Mouse (Mus musculus) megakaryocyte, adult 5-6 weeks (primary cell): Measurements from ENCODE around the gene Wipf1. TPM values are rescaled to one million over a fixed set of nuclear protein-coding genes. Genes with fewer than 3 reads are reported as not detected.

ENCODE experiments used
- ATAC-seq: 2 replicates; pipeline ENCODE4 v1.8.0; 2016; ENCODE audit warnings: mild to moderate bottlenecking, inconsistent platforms; ENCODE audit not compliant: poor library complexity, severe bottlenecking
- total RNA-seq, 2 experiments: library from RNA; stranded (forward) in 1 of 2; stranded (reverse) in 1 of 2; fragments of 153-499, 151-499 nt in 1 of 2; fragments of 221-1000, 200-1000 nt in 1 of 2; gene quantifications; 2 replicates each; pipeline versions ENCODE4 v1.2.3 to v1.2.4; 2015 to 2017

Gene Wipf1
- total RNA-seq, 2 experiments from 2014 or later = 37.4 to 139 TPM

DNA sequence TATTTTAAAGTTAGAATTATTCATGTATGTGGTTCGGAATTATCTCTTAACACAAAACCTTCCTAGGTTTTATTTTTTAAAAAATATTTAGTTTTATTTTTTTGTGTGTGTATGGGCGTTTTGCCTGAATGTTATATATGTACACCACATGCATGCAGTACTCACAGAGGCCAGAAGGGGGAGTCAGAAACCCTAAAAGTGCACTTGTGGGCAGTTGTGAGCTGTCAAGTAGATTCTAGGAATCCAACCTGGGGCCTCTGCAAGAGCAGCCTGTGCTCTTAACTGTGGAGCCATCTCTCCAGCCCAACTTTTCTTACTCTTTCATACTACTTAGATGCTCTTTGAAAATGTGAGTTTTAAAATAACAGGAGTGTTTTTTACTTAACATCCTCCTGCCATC is 57.4 kb downstream of the Wipf1 start:
- no peak for ATAC-seq

DNA sequence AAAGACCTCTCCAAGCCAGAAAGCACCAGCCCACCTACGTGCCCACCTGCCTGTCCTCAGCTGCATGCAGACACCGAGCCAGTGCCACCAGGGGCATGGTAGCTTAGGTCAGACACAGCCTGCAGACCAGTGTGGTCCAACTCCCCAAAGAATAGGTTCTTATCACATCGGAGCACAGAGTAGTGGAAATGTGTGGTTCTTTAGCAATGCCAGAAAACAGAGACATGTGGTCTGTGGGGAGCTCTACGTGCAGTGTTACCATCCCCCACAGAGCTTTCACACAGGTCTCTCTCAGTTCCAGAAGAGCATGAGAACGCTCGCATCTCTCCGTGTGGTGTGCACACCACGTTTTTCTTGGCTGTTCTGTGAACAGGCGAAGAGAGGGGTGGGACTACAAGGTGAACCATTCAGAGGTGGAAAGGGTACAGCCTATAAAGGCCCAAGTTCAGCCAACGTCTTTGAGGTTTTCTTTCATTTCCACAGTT is 59.3 kb downstream of the Wipf1 start:
- ATAC-seq = peak; percentile 71

DNA sequence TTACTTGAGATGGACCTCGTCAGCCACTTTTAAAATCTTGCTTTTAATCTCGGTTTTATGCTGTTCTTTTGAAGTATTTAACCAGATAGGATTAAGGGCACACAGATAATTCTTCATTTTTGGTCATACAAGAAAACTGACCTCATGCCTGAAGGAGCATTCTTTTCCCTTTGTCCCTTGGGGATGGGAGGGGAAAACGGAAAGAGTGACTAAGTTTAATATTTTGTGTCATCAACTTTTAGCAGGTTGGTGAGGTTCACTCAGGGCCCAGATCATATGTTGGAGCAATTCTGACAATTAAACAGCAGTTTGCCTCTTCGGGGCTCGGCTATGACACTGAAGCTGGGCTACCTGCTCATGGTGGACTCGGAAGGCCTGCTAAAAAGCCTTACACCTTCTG is 60.0 kb downstream of the Wipf1 start:
- ATAC-seq = no peak

DNA sequence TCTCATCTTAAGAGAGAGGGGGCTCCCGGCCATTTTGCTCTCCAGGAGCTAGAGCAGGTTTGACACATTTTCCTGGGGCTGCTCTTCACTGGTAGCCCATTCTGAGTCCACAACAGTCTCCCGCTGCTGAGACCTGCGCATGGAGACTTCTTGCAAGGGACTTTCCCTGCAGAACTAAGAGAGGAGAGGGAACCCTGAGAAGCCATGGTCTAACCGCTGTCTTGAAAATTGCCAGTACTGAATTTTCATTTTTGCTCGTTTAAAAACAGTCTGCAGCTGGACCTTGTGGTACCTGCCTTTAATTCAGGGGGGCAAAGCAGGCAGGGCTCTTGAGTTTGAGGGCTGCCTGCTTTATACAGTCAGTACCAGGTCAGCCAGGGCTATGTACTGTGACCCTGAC is 60.5 kb downstream of the Wipf1 start:
- no peak for ATAC-seq

DNA sequence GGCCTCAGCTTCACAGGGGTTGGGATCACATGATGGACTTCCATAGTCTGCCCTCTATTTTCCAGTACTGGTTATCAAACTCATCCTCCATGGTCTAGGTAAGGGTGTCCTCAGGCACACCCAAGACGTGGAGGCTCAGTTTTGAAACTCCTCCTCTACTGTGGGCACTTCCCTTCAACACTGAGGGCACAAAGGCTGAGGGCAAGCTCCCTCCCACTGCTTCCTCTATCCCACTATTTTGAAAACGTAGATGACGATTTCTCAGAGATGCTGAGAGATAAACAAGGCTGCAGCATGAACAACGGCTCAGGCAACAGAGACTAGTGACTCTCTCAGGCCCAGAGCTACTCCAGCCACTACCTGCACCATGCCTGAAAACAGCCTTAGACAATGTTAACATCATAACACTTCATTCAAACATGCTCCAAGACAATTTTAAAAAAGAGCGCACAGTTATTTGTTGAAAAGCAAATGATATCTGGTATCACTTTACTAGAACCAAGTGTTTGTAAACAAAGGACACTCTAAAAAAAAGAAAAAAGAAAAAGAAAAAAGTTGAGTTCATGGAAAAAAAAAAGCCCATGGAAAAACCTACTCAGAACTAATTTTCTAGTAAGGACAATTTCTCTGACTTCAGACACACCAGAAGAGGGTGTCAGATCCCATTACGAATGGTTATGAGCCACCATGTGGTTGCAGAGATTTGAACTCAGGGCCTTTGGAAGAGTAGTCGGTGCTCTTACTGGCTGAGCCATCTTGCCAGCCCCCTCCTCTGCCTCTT is 62.3 kb downstream of the Wipf1 start:
- peak; percentile 36 for ATAC-seq

DNA sequence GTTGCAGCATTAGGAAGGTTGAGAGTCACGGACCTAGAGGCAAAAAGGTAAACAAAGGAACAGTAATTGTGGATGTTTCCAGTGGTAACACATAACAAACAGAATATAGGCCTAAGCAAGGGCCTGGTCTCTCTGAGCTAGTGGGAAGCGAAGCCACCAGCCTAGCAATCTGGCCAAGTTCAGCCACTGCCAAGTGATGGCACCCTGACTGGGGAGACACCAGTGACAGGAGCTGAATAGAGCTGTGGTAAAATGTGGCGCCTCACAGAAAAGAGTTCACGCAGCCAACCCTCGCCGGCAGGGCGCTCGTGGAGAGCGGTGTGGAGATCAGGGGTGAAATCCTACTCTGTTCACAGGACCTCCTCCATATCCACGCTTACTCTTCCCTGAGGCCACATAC is 63.1 kb downstream of the Wipf1 start:
- no peak for ATAC-seq

GRCm38 (mm10) chr2:73463431-73464194 is 65.9 kb downstream of the Wipf1 start:
- peak; percentile 71 for ATAC-seq

- peak; percentile 57 for ATAC-seq
Measured at GRCm38 (mm10) chr2:73462757-73463339, 66.7 kb downstream of the Wipf1 start.

- peak; percentile 72 for ATAC-seq
Measured at GRCm38 (mm10) chr2:73462265-73462664, 67.3 kb downstream of the Wipf1 start.

GRCm38 (mm10) chr2:73460168-73460567 is 69.4 kb downstream of the Wipf1 start:
- ATAC-seq = no peak

DNA sequence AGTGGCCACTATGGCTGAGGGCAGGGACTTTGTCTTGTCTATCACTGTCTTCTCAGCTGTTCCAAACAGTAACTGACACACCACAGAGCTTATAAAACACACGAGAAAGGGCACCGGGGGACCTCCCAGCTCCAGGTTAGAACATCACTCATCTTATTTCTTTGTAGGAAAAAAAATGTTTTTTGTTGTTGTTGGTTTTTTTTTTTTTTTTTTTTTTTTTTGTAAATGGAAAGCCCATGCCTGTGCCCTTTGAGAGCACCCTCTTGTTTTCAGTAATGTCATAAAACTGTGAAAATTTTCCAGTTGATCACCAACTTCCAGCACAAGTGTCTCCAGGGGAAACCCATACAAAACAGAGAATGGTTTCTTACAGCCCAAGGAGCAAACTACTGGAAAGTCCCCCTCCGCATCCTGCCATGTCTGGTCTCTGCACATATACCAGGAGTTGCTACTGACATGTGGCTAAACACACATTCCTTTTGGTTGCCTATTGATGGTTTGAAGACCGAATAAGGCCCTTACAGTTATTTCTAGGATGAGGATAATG is 69.9 kb downstream of the Wipf1 start:
- no peak for ATAC-seq

DNA sequence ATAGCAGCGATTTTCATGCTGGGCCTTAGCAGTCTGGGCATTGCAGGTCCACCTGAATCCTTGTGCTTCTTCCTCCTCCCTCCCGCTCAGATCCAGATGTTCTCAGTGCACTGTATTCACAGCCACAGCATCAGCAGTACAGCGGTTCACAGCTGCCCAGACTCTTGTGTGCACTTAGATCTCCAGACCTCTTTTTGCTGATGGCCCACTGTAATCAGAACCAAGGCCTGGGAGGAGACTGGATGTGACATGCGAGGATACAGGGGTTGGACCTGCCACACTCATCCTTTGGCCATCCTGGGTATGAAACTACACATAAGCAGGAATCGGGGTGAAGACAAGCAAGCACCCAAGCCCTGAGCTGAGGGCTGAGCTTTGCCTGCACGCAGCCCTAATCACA is 72.6 kb downstream of the Wipf1 start:
- ATAC-seq = no peak

DNA sequence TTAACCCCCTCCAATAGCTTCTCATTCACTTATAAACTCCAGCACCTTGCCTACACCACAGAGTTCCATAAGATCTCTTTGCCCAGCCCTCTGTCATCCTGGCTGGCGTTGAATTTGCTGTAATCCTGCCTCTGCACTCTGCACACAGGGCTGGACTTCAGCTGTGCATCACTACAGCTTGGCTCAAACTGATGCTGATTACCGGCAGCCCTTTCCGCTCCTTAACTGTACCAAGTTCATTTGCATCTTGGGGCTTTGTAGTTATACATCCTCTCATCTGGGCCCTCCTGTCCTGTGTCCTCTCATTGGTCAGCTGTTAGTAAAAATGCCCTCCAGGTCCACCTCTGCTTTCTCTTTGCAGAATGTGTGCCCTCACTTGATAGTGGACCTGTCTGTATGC is 73.4 kb downstream of the Wipf1 start:
- no peak for ATAC-seq

- ATAC-seq = peak; percentile 66
Measured at GRCm38 (mm10) chr2:73455541-73455940, 74.0 kb downstream of the Wipf1 start.

DNA sequence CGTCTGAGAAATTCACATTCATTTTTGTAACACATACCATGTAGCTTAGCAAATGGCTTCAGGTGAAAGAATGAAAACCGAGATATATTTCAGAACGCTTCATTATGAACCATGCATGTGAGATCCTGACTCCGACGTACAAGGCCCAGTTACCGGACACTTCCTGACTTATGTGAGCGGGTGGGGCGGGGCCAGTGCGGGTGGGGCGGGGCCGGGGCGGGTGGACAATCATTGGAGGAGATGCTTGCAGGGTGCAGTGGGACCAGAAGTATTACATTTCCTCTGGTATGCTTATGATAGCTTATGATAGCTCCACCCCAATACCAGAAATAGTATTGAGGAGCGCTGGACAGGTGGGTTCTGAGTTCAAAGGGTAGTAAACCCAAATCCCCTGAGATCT is 74.9 kb downstream of the Wipf1 start:
- no peak for ATAC-seq

- ATAC-seq = no peak
Measured at GRCm38 (mm10) chr2:73454186-73454585, 75.3 kb downstream of the Wipf1 start.

- peak; percentile 73 for ATAC-seq
Measured at GRCm38 (mm10) chr2:73453717-73454116, 75.8 kb downstream of the Wipf1 start.

- no peak for ATAC-seq
Measured at GRCm38 (mm10) chr2:73453085-73453484, 76.4 kb downstream of the Wipf1 start.

- 0 out of 2 replicates have a peak, but pooled peaks have one; percentile 14 for ATAC-seq
Measured at GRCm38 (mm10) chr2:73452556-73452955, 77.0 kb downstream of the Wipf1 start.

DNA sequence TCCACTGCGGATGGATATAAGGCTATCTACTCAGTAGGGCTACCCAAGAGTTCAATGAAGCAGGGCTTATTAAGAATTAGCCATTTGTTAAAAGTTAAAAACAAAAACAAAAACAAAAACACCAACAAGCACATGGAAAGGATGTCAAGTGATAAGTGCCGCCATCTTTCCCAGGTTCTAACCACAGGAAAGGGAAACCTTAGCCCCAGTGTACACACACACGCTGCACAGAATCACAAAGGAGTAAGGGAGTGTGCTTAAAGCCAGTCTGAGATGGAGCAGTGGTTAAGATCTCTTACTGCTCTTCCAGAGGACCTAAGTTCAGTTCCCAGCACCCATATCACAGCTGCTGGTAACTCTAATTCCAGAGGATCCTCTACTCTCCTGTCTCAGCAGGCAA is 78.0 kb downstream of the Wipf1 start:
- no peak for ATAC-seq

GRCm38 (mm10) chr2:73450172-73450715 is 79.3 kb downstream of the Wipf1 start:
- ATAC-seq = peak; percentile 25; the same call in 1 of the 2 replicates
